Mouse (Mus musculus) spleen, adult 2 months (tissue): ENCODE results near the gene Fam193b. TPM values are rescaled to one million over a fixed set of nuclear protein-coding genes. Genes with fewer than 3 reads are reported as not detected.
A peak's percentile ranks its signal among the peaks of the same experiment; 100 is the strongest.
"Not testable (repeated sequence)": the region's sequence is repeated elsewhere in the genome, so short reads cannot be mapped to it uniquely, and the experiment has no call there.

Source experiments
- DNase-seq, 2 experiments: peaks; one replicate each; pipeline versions ENCODE4 v3.0.0 to v3.0.0-alpha.2; 2012 to 2021; ENCODE audit warnings: low spot score in 2 of 2, low read depth in 1 of 2
- H3K27ac ChIP-seq: fragments of 200-500 bp; 2 replicates; pipeline ENCODE4 v1.5.1; 2012; ENCODE audit warnings: low read length, inconsistent platforms; ENCODE audit not compliant: insufficient read depth
- H3K27me3 ChIP-seq: fragments of 200-500 bp; 2 replicates; pipeline ENCODE4 v1.6.1; 2012; ENCODE audit warnings: mild to moderate bottlenecking, moderate library complexity, low read length, inconsistent platforms; ENCODE audit not compliant: control insufficient read depth, insufficient read depth
- H3K36me3 ChIP-seq: fragments of 200-500 bp; 2 replicates; pipeline ENCODE4 v1.6.1; 2012; ENCODE audit warnings: mild to moderate bottlenecking, low read length, inconsistent platforms; ENCODE audit not compliant: control insufficient read depth, insufficient read depth
- H3K4me1 ChIP-seq: fragments of 200-500 bp; 2 replicates; pipeline ENCODE4 v1.6.1; 2011; ENCODE audit warnings: inconsistent platforms; ENCODE audit not compliant: control insufficient read depth, insufficient read depth, insufficient read length
- H3K4me3 ChIP-seq: fragments of 200-500 bp; 2 replicates; pipeline ENCODE4 v1.5.1; 2011; ENCODE audit warnings: mild to moderate bottlenecking, inconsistent platforms; ENCODE audit not compliant: insufficient read depth, insufficient read length; ENCODE audit errors: extremely low read depth
- CTCF ChIP-seq: fragments of 200-500 bp; IDR thresholded peaks from 2 replicates; pipeline ENCODE4 v1.5.1; 2011; ENCODE audit warnings: mild to moderate bottlenecking, inconsistent platforms; ENCODE audit not compliant: insufficient read depth, insufficient read length, insufficient replicate concordance; ENCODE audit errors: extremely low read depth
- POLR2A ChIP-seq: fragments of 200-500 bp; IDR thresholded peaks from 2 replicates; pipeline ENCODE4 v1.6.1; 2011; ENCODE audit warnings: low read depth, low read length, inconsistent platforms
- WGBS: fragments of 180-500 bp; shearing (Covaris S2); methylation state at CpG from one replicate; pipeline ENCODE4 v1.1.7; 2018; 5-methylcytosine and 5-hydroxymethylcytosine counted together
- polyA plus RNA-seq: library from polyadenylated mRNA; depleted of rRNA; stranded (reverse); fragments of >200 nt; gene quantifications from 2 replicates; pipeline ENCODE4 v1.2.3, GENCODE M21; 2012

The Fam193b gene
- polyA plus RNA-seq, 1 experiment, result 122 TPM

GRCm38 (mm10) chr13:55571977-55572376 lies 1.1 kb upstream of the Fam193b start:
- Histone ChIP-seq H3K27ac (no peak overlapping the region), H3K4me1 (peaks cover 8% of the 10 kb centered on the region; the same call in 1 of the 2 replicates), H3K36me3 (no peaks in the 10 kb centered on the region), H3K4me3 (no peak overlapping the region), H3K27me3 (no peaks in the 10 kb centered on the region)
- DNase-seq, result no peak
- no peak for TF ChIP-seq CTCF
- no peak for TF ChIP-seq POLR2A
- WGBS, result 69% methylated on average over 2 of the region's 2 CpGs

DNA sequence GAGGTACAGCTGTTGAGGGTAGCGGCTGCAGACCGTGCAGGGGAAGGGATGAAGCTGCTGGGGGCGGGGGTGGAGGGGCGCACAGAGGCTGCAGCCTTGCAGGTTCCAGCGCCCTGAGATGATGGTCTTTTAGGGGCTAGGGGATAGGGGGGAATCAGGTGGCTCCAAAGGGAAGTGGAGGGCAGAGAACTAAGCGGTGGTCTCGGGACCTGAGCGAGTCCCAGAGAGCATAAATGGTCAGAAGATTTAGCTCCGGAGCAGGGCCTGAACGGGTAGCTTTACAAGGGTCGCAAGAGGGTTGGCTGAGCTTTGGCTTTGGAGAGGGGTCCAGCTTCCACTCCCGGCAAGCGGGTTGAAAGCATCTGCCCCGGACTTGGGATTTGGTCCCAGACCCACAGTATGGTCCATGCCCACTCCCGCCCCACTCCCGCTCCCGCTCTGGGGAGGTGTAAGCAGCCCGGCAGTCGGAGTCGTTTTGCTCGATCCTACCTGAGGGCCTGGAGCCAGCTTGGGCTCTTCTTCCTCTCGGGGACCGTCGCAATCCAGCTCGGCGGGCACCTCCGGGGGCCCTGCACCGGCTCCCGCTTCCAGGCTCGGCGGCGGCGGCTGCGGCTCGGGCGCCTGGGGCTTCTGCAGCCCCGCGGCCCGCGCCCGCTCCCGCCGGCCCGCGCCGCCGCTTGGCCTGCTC lies 490 bp downstream of the Fam193b start:
- Histone ChIP-seq H3K36me3 (no peaks in the 10 kb centered on the region; the same call in 1 of the 2 replicates), H3K4me1 (peaks cover 8% of the 10 kb centered on the region; the same call in 1 of the 2 replicates), H3K27ac (peak overlapping the region; percentile 36; the same call in 1 of the 2 replicates), H3K4me3 (peak overlapping the region; percentile 90), H3K27me3 (no peaks in the 10 kb centered on the region)
- DNase-seq, result no peak
- WGBS, result under 1% methylated on average over 38 of the region's 47 CpGs
- TF ChIP-seq POLR2A (no peak), CTCF (no peak)

DNA sequence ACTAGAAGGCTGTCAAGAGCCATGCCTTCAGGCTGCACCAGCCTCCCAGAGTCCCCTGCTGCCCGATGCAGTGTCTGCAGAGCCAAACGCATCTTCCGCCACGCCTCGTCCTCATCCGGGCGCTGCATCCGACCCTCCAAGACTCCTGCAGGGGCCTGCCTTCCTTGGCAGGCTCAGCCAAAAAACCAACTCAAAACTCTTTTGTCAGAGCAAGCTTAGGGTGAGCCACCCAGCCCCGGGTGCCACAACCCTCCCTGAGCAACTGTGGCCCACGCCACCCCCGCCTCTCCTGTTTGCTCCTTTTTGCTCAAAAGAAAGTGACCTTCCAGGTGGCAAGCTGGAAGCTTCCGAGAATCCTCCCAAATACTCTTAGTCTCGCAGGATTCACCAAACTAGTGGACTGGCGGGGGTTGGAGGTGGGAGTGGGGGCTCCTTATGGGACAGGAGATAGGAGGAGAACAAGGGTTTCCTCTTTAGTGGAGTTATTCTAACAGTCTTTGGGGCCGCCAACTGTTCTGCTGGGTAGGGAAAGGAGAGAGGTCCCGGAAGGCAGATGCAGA lies 1.1 kb downstream of the Fam193b start:
- H3K4me1 ChIP-seq, result peaks cover 8% of the 10 kb centered on the region; the same call in 1 of the 2 replicates
- H3K36me3 ChIP-seq, result no peaks in the 10 kb centered on the region; the same call in 1 of the 2 replicates
- H3K4me3 ChIP-seq, result peak overlapping the region; percentile 90; the same call in 1 of the 2 replicates
- TF ChIP-seq CTCF (no peak), POLR2A (no peak)
- no peaks in the 10 kb centered on the region for H3K27me3 ChIP-seq
- 29% methylated on average over 16 of the region's 16 CpGs for WGBS
- DNase-seq, result no peak
- no peak overlapping the region for H3K27ac ChIP-seq

DNA sequence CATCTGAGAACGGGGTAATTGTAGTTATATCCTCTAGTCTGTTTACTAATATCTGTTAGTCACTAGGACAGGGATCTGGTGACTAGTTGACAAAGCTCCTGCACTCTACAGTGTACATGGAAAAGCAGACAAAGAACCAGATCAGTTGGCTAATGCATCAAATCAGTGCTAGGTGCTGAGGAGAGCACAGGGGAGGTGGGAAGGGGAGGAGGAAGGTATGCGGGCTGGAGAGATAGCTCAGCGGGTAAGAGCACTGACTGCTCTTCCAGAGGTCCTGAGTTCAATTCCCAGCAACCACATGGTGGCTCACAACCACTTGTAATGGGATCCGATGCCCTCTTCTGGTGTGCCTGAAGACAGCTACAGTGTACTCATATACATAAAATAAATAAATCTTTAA lies 2.4 kb downstream of the Fam193b start:
- not testable (repeated sequence) for H3K4me3 ChIP-seq, H3K36me3 ChIP-seq, DNase-seq, H3K4me1 ChIP-seq, H3K27me3 ChIP-seq, H3K27ac ChIP-seq
- 97% methylated on average over 4 of the region's 4 CpGs for WGBS

- H3K36me3 ChIP-seq, result peaks cover 3% of the 10 kb centered on the region; the same call in 1 of the 2 replicates
- no peak overlapping the region for H3K27ac ChIP-seq
- no peaks in the 10 kb centered on the region for H3K27me3 ChIP-seq
- no peak for TF ChIP-seq POLR2A
- TF ChIP-seq CTCF, result no peak
- 88% methylated on average over 2 of the region's 2 CpGs for WGBS
- no peak for DNase-seq
- H3K4me3 ChIP-seq, result no peak overlapping the region
- peaks cover 8% of the 10 kb centered on the region; the same call in 1 of the 2 replicates for H3K4me1 ChIP-seq
Observed at GRCm38 (mm10) chr13:55567949-55568348, 3.0 kb downstream of the Fam193b start.

DNA sequence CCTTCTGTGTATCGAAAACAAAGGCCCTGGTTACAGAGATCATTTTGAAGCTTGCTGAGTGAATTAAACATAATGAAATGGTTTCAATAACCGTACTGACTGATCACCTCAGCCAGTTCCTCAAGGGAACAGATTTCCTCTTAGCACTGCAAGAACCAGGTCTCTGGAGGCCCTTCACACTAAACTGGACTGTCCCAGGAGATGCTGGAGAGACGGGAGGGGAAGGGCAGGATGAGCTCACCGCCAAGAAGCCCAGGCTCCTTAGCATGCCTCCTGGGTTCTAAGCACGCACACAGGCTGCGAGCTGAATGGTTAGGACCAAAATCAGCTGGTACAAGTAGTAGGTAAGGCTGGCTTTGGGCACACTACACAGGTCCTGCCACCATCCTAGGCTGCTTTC lies 3.9 kb downstream of the Fam193b start:
- Histone ChIP-seq H3K27me3 (no peaks in the 10 kb centered on the region), H3K36me3 (peaks cover 3% of the 10 kb centered on the region; the same call in 1 of the 2 replicates), H3K4me3 (no peak overlapping the region), H3K27ac (no peak overlapping the region), H3K4me1 (peaks cover 8% of the 10 kb centered on the region; the same call in 1 of the 2 replicates)
- 81% methylated on average over 6 of the region's 6 CpGs for WGBS
- DNase-seq, result no peak
- no peak for TF ChIP-seq CTCF
- no peak for TF ChIP-seq POLR2A
